Mouse (Mus musculus): ENCODE results near the gene Ar.

The Ar gene

DNA sequence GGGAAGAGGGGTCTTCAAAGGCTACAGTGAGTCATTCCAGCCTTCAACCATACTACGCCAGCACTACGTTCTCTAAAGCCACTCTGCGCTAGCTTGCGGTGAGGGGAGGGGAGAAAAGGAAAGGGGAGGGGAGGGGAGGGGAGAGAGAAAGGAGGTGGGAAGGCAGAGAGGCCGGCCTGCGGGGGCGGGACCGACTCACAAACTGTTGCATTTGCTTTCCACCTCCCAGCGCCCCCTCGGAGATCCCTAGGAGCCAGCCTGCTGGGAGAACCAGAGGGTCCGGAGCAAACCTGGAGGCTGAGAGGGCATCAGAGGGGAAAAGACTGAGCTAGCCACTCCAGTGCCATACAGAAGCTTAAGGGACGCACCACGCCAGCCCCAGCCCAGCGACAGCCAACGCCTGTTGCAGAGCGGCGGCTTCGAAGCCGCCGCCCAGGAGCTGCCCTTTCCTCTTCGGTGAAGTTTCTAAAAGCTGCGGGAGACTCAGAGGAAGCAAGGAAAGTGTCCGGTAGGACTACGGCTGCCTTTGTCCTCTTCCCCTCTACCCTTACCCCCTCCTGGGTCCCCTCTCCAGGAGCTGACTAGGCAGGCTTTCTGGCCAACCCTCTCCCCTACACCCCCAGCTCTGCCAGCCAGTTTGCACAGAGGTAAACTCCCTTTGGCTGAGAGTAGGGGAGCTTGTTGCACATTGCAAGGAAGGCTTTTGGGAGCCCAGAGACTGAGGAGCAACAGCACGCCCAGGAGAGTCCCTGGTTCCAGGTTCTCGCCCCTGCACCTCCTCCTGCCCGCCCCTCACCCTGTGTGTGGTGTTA lies at the start of gene Ar:
Gene Ar, plus strand, starts transcription at position 239 of the 812 bp plus-strand sequence.
- DNase-seq (ENCODE audit: low read depth, low spot score) = no peak

DNA sequence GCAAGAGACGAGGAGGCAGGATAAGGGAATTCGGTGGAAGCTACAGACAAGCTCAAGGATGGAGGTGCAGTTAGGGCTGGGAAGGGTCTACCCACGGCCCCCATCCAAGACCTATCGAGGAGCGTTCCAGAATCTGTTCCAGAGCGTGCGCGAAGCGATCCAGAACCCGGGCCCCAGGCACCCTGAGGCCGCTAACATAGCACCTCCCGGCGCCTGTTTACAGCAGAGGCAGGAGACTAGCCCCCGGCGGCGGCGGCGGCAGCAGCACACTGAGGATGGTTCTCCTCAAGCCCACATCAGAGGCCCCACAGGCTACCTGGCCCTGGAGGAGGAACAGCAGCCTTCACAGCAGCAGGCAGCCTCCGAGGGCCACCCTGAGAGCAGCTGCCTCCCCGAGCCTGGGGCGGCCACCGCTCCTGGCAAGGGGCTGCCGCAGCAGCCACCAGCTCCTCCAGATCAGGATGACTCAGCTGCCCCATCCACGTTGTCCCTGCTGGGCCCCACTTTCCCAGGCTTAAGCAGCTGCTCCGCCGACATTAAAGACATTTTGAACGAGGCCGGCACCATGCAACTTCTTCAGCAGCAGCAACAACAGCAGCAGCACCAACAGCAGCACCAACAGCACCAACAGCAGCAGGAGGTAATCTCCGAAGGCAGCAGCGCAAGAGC lies 1.3 kb downstream of the Ar start:
- no peak for DNase-seq (ENCODE audit: low read depth, low spot score)

DNA sequence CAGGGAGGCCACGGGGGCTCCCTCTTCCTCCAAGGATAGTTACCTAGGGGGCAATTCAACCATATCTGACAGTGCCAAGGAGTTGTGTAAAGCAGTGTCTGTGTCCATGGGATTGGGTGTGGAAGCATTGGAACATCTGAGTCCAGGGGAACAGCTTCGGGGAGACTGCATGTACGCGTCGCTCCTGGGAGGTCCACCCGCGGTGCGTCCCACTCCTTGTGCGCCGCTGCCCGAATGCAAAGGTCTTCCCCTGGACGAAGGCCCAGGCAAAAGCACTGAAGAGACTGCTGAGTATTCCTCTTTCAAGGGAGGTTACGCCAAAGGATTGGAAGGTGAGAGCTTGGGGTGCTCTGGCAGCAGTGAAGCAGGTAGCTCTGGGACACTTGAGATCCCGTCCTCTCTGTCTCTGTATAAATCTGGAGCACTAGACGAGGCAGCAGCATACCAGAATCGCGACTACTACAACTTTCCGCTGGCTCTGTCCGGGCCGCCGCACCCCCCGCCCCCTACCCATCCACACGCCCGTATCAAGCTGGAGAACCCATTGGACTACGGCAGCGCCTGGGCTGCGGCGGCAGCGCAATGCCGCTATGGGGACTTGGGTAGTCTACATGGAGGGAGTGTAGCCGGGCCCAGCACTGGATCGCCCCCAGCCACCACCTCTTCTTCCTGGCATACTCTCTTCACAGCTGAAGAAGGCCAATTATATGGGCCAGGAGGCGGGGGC lies 2.0 kb downstream of the Ar start:
- DNase-seq (ENCODE audit: low read depth, low spot score) = no peak

DNA sequence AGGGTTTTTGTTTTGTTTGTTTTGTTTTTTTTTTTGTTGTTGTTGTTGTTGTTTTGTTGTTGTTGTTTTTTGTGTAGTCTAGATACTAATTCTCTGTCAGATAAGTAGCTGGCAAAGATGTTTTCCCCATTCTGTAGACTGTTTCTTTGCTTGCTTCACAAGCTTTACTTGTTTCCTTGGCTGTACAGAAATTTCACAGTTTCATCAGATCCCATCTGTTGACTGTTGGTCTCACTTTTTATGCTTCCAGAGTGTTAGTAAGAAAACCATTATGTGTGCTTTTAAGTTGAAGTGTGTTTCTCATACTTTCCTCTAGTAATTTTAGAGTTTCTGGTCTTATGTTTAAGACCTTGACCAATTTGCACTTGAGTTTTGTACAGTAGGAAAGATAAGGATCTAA lies 41.2 kb downstream of the Ar start:
- no peak for DNase-seq (ENCODE audit: low read depth, low spot score)

DNA sequence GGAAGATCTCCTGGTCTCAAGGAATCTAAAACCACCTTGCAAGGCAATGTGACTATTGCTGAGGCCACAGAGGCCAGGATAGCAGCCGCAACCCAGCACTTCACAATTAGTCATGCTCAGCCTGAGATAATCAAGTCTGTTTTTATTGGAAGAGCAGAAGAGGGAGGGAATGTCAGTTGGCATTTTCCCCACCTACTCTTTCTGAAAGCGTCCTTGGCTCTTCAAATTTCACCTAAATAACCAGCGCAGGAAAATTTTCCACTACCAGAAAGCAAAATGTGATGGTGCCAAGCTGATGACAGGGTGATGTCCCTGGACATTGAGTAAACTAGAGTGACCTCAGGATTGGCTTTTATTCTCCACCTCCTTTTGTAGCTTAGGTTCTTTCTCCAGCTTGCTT lies 57.2 kb downstream of the Ar start:
- DNase-seq (ENCODE audit: low read depth, low spot score) = no peak

DNA sequence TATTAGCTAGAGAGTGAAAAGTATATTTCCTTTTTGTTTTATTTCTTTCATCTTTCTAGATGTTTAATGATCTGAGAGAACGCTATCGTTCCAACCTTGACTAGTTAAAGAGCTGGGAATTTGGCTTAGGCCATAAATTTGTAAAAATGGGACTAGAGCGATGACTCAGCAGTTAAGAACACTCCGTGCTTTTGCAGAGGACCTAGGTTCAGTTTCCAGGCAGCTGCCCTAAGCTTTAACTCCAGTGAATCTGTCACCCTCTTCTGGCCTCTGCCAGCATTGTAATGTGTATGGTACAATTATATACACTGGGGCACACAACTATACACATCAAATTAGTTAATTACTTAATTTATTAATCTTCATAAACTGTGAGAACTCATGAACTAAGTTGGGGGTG lies 58.6 kb downstream of the Ar start:
- DNase-seq (ENCODE audit: low read depth, low spot score) = no peak

DNA sequence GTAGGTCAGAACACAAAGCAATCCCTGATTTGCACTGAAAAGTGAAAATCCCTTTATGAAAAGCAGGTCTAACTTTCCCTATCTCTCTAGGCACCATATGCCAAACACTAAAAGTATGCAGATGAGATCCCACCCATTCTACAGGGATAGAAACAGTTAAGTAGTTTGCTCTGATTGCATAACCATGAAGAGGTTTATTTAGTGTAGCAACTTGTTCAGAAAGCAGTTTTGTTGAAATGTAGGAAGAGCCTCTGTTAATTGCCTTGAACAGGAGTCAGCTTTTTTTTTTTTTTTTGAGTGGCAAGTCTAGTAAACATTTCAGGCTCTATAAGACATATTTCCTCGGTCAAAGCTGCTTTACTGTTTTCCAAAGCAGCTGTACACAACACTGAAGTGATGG lies 67.5 kb downstream of the Ar start:
- no peak for DNase-seq (ENCODE audit: low read depth, low spot score)

DNA sequence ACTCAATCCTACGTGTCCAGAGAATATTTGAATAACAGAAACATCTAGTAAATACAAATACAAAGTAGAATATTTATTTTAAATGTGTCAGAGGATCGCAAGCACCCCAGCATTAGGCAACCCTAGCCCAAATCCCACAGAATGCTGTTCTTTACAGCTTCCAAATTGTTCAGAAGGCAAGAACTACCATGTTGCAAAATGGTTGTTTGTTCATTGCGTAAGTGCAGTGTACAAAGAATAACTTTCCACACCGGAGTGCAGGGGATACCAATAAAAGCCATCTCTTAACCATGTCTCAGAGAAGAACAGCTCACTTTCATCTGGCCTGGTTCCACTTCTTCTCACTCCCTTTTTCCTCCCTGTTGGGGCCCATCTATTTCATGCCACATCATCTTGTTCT lies 90.4 kb downstream of the Ar start:
- DNase-seq (ENCODE audit: low read depth, low spot score) = no peak

DNA sequence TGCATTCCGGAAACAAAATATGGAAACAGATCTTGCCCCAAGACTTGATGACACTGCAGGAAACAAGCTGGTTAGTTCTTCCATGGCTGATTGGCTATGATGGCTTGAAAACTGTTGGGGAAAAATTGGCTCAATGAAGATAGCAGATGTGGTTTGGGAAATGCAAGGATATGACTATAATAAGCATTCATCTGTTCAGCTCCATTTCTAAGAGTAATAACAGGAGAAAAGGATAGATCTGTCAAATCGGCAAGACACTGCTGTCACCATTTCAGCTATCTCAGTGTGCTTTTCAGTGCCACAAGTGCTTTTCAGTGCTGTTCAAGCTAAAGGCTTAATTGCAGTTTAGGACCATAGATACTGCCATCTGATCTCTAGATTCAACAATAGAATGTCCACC lies 96.5 kb downstream of the Ar start:
- no peak for DNase-seq (ENCODE audit: low read depth, low spot score)

DNA sequence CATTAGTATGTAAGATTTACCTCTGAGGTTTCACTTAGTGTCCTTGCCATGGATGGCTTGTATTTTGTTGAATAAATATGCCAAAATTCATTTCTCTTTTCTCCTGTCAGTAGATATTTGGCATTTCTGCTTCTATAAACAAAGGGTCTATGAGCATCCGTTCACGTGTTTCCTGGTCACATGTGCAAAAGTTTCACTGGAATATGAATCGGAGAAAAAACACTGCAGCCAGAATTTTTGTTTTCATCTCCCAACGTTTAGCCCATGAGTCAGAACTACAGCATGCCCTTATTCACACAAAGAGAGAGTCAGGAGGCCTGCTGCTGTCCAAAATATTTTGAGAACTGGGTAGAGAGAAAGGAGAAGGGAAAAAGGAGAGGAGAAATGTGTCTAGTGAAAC lies 99.8 kb downstream of the Ar start:
- no peak for DNase-seq (ENCODE audit: low read depth, low spot score)

DNA sequence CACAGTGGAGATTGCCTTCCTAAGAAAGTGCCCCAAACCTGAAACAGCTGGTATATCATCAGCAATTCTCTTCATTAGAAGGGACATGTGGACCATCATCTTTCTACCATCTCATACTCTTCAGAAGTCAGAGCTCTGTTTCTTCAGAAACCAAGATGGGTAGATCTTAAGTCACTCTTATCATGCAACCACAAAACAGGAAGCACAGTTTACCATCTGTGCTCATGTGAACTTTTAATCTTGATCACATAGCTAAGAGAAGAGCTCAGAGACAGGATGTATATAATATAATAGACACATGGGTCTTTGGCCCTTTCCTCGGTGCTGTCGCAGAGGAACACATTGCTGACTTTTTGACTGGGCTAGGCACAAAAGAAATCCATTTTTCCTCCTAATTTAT lies 111.1 kb downstream of the Ar start:
- DNase-seq (ENCODE audit: low read depth, low spot score) = no peak

DNA sequence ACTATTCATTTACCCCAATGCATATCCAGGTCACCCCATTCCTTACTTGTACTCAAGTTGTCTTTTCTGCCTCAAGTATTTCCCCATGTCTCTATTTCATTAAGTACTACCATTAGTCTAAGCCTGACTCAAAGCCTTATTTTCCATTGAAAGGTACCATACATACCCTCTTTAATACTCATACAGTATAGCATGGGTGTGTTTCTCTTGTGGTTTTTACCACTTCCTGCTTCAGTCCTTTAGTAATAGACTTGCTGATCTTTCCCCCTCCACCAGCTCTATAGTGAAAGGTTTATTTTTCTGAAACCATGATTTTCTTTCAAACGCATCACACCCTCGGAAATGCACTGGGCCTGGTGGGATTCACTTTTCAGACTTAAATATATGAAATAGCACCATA lies 117.2 kb downstream of the Ar start:
- DNase-seq (ENCODE audit: low read depth, low spot score) = no peak

DNA sequence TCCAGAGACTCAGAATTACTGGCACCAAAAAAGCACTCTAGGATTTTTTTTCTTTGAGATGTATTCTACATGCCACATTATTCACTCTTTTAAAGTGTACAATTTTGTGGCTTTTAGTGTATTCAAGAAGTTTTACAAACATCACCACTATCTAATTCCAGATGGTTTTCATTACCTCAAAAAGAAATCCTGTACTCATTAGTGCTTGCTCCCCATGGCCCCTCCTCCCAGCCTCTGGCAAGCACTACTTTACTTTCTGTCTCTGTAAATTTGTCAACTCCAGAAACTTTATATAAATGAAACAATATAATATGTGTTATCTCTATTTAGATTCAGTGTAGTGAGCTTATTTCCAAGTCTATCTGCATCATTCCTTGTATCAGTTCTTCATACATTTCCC lies 122.8 kb downstream of the Ar start:
- DNase-seq (ENCODE audit: low read depth, low spot score) = no peak

DNA sequence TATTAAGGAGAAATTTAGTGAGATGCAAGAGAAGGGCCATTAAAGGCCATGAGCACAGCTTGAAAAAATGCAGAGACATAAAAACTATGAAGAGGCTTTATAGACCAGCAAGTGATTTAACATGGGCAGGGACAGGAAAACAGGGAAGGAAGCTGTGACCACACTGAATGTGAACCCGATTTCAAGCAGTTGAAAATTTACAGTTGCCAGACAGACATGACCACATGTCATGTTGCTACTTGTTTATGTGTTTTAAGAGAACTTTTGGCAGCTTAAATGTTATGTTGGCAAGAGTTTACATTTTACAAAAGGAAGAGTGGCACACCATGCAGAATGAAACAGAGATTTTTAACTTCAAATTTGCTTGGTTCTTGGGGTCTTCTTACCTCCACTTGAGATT lies 143.2 kb downstream of the Ar start:
- DNase-seq (ENCODE audit: low read depth, low spot score) = no peak

DNA sequence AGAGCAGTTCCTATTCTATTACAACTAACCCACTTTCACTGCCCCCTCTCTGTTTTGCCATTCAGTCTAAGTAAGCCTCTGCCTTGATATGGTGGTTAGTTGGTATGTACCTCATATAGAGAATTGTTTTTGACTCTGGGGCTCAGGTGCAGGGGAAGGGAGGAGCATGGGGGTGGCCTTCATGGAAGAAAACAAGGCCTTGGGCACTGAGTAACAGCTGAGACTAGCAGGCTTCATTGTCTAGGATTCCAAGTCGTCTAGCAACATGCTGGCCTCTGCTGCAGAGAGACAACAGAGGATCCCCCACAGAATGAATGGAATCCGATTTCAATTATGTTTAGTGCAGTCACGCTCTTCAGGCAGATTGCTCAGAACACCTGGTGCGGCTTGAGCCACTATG lies 152.1 kb downstream of the Ar start:
- no peak for DNase-seq (ENCODE audit: low read depth, low spot score)

DNA sequence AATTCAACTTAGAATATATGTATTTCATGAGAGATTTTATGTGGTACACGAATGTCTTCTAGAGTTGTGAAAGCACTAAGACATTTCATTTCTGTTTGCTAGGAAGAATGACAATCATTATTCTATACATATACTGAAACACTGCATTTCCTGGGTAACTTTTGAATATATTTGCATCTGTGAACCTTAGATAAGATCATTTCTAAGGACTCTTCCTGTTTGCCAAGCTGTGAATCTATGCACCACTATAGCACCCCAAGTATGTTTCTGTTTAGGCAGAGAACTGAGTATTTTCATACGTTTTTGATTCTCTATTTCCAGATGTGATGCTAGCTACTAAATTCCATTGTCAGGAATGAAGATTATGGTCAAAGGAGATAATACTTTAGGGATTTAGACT lies 153.4 kb downstream of the Ar start:
- no peak for DNase-seq (ENCODE audit: low read depth, low spot score)

DNA sequence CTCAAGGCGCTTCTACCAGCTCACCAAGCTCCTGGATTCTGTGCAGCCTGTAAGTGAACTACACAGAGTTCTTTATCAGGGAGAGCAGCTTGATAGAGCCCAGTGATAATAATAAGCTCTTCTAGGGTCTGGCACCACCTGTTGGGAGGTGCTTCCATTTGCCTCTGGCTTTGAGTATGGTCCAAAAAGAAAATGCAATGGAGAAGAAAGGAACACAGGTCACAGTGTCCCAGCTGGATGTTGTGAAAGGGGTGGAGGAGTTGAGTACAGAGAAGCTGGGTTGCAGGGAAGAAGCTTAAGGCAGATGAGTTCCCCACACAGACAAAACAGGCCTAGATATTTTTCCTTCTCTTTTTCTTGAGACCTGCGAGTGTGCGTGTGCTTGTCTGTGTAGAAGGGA lies 167.4 kb downstream of the Ar start:
- DNase-seq (ENCODE audit: low read depth, low spot score) = no peak

DNA sequence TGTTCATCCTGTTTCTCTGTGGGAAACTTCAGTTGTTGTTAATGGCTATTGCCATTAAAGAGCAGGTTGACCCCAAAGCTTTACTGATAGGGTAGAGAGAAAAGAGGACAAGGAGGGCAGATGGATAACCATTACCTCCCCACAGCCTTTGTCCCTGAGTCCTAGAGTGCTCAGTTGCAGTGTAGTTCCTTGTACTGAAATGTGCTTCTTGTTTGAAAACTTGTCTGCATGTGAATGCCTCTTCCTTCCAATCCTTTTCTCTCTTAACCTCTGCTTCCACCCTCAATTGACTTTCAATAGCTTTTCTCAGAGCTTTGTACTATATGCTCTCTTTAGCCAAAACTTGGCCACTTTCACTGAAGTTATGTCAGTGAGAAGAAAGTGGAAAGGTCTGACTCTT lies 168.9 kb downstream of the Ar start:
- no peak for DNase-seq (ENCODE audit: low read depth, low spot score)

DNA sequence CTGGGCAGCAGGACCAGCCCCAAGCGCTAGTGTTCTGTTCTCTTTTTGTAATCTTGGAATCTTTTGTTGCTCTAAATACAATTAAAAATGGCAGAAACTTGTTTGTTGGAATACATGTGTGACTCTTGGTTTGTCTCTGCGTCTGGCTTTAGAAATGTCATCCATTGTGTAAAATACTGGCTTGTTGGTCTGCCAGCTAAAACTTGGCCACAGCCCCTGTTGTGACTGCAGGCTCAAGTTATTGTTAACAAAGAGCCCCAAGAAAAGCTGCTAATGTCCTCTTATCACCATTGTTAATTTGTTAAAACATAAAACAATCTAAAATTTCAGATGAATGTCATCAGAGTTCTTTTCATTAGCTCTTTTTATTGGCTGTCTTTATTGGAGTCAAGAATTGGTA lies 174.5 kb downstream of the Ar start:
- DNase-seq (ENCODE audit: low read depth, low spot score) = no peak

DNA sequence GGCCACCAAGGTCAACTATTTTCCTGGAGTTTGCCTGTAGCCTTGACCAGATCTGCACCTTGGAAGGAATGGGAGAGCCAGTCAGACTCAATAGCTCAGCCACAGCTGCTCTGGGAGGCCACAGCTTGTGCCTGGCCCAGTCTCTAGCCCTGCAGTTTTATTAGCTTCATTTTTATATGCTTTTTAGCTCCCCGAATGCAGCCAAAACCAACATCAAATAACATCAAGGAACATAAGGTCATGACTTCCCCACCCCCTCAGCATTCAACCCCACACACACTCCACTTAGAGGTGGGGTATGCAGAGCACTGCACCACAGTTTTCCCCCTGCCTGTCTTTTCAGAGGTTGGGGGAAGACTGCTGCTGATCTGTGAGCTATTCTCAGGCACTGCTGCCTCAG lies 198.9 kb downstream of the Ar start:
- no peak for DNase-seq (ENCODE audit: low read depth, low spot score)

DNA sequence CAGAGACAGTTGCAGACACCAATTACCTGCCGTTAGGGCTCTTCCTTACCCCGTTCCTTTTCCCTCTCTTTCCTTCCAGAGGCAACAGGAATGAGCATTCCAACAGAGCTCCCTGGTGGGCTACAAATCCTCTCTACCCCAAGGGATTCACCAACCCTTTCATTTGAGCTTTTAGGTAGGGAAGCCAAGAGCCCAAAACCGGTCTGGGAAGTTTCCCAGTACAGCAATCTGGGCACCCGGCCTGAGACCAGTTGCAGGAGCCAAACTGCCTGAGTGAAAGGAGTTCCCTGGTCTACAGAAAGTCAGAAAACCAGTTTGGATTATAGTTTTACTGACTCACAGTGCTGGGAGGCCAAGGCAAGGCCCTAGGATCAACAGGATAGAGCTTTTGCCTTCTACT lies 199.5 kb downstream of the Ar start:
- DNase-seq (ENCODE audit: low read depth, low spot score) = no peak
